Mouse (Mus musculus) gastrocnemius, adult 8-10 months (tissue): ENCODE measurements around the gene Ripply1. TPM values are rescaled to one million over a fixed set of nuclear protein-coding genes. Genes with fewer than 3 reads are reported as not detected.
"Not testable (repeated sequence)": the region's sequence is repeated elsewhere in the genome, so short reads cannot be mapped to it uniquely, and the experiment has no call there.

ENCODE experiments used
- DNase-seq, 2 experiments: peaks; one replicate each; pipeline ENCODE4 v3.0.0; 2022; ENCODE audit warnings: low spot score in 2 of 2
- total RNA-seq, 4 experiments: library from RNA; stranded (reverse); gene quantifications; 2 replicates each; pipeline ENCODE4 v1.2.4; 2022

Ripply1 gene
- total RNA-seq, 4 experiments from 2014 or later = not detected

- no peak for DNase-seq
Observed at GRCm38 (mm10) chrX:139781563-139781962, 590 bp downstream of the Ripply1 start.

GRCm38 (mm10) chrX:139780988-139781387 is 1.2 kb downstream of the Ripply1 start:
- no peak for DNase-seq

- no peak for DNase-seq
Observed at GRCm38 (mm10) chrX:139779401-139779800, 2.8 kb downstream of the Ripply1 start.

GRCm38 (mm10) chrX:139778886-139779285 is 3.3 kb downstream of the Ripply1 start:
- no peak for DNase-seq

- no peak for DNase-seq
Observed at GRCm38 (mm10) chrX:139777357-139777756, 4.8 kb downstream of the Ripply1 start.

- DNase-seq = no peak
Observed at GRCm38 (mm10) chrX:139775084-139775612, 7.0 kb downstream of the Ripply1 start.

- no peak for DNase-seq
Observed at GRCm38 (mm10) chrX:139774309-139775083, 7.7 kb downstream of the Ripply1 start.

GRCm38 (mm10) chrX:139769975-139770637 is 12.0 kb downstream of the Ripply1 start:
- DNase-seq = no peak

- DNase-seq = no peak
Observed at GRCm38 (mm10) chrX:139762546-139762945, 19.6 kb downstream of the Ripply1 start.

- DNase-seq = not testable (repeated sequence)
Observed at GRCm38 (mm10) chrX:139758634-139759033, 23.5 kb downstream of the Ripply1 start.

GRCm38 (mm10) chrX:139751855-139752254 is 30.3 kb downstream of the Ripply1 start:
- no peak for DNase-seq

- no peak for DNase-seq
Observed at GRCm38 (mm10) chrX:139737066-139737465, 45.1 kb downstream of the Ripply1 start.

- DNase-seq = no peak
Observed at GRCm38 (mm10) chrX:139730541-139730940, 51.6 kb downstream of the Ripply1 start.

Other genes starting within 250 kb of the Ripply1 start
- gene Rnf128, start 219.0 kb downstream of the Ripply1 start, total RNA-seq = 10 to 100 TPM; 17.6 to 25.6 (median 23.8) TPM
- gene Tbc1d8b, start 97.4 kb downstream of the Ripply1 start, total RNA-seq = 1 to 10 TPM; 3.3 to 6.1 (median 5.0) TPM
- gene Gm15013, start 67.9 kb downstream of the Ripply1 start, total RNA-seq = not detected
- gene Cldn2, start 18.5 kb upstream of the Ripply1 start, total RNA-seq = under 1 TPM in 1 of 4 experiments, not detected in 3; 0.08 TPM
- gene Morc4, start 89.3 kb upstream of the Ripply1 start, total RNA-seq = 1 to 10 TPM; 3.2 to 5.5 (median 3.9) TPM
- gene Rbm41, start 216.2 kb upstream of the Ripply1 start, total RNA-seq = 1 to 10 TPM; 5.3 to 6.3 (median 5.7) TPM